Mouse (Mus musculus) cerebellum, adult 2 months (tissue): ENCODE measurements around the gene Dydc2. TPM values are rescaled to one million over a fixed set of nuclear protein-coding genes. Genes with fewer than 3 reads are reported as not detected.

Experiments
- DNase-seq, 2 experiments: peaks; one replicate each; pipeline ENCODE4 v3.0.0; 2021
- H3K27ac ChIP-seq: fragments of 200-500 bp; 2 replicates; pipeline ENCODE4 v1.5.1; 2012; ENCODE audit warnings: low read length, control low read depth, inconsistent platforms; ENCODE audit not compliant: insufficient read depth
- H3K27me3 ChIP-seq: fragments of 200-500 bp; 2 replicates; pipeline ENCODE4 v1.6.1; 2012; ENCODE audit warnings: inconsistent platforms, mild to moderate bottlenecking, low read length, moderate library complexity; ENCODE audit not compliant: control insufficient read depth, insufficient read depth
- H3K4me1 ChIP-seq: fragments of 200-500 bp; 2 replicates; pipeline ENCODE4 v1.6.1; 2011; ENCODE audit warnings: low read length; ENCODE audit not compliant: control insufficient read depth, insufficient read depth
- H3K4me3 ChIP-seq: fragments of 200-500 bp; replicated peaks from 2 replicates; pipeline ENCODE3; 2011; ENCODE audit warnings: mild to moderate bottlenecking, low read depth, low read length, control low read depth; ENCODE audit not compliant: insufficient read depth
- CTCF ChIP-seq: fragments of 200-500 bp; IDR thresholded peaks from 2 replicates; pipeline ENCODE4 v1.5.1; 2011; ENCODE audit warnings: low read depth, mild to moderate bottlenecking, control low read depth, low read length, moderate library complexity, borderline replicate concordance; ENCODE audit not compliant: insufficient read depth
- POLR2A ChIP-seq: fragments of 200-500 bp; IDR thresholded peaks from 2 replicates; pipeline ENCODE4 v1.6.1; 2011; ENCODE audit warnings: low read length, control low read depth, borderline replicate concordance; ENCODE audit not compliant: insufficient read depth
- WGBS: fragments of 180-500 bp; shearing (Covaris S2); methylation state at CpG from one replicate; pipeline ENCODE4 v1.1.7; 2018; 5-methylcytosine and 5-hydroxymethylcytosine counted together
- polyA plus RNA-seq: library from polyadenylated mRNA; depleted of rRNA; stranded (reverse); fragments of >200 nt; gene quantifications from 2 replicates; pipeline ENCODE4 v1.2.3, GENCODE M21; 2012

Gene Dydc2
- polyA plus RNA-seq, 1 experiment, result 2.0 TPM

- no peaks in the 10 kb centered on the region for H3K27me3 ChIP-seq
- WGBS, result 55% methylated on average over 13 of the region's 13 CpGs
- no peak overlapping the region for H3K27ac ChIP-seq
- H3K4me3 ChIP-seq, result no peak overlapping the region
- peak; percentile 52 to 64 for DNase-seq
- no peak for TF ChIP-seq POLR2A
- TF ChIP-seq CTCF, result peak; percentile 59; the same call in 1 of the 2 replicates
- H3K4me1 ChIP-seq, result no peaks in the 10 kb centered on the region
Observed at GRCm38 (mm10) chr14:41033135-41034110, 35.6 kb downstream of the Dydc2 start.

GRCm38 (mm10) chr14:41030989-41031513 lies 38.0 kb downstream of the Dydc2 start:
- no peaks in the 10 kb centered on the region for H3K27me3 ChIP-seq
- no peak overlapping the region for H3K27ac ChIP-seq
- whole genome bisulfite sequencing, result 78% methylated on average over 6 of the region's 6 CpGs
- H3K4me3 ChIP-seq, result no peak overlapping the region
- TF ChIP-seq CTCF (no peak), POLR2A (no peak)
- no peak for DNase-seq
- no peaks in the 10 kb centered on the region for H3K4me1 ChIP-seq

GRCm38 (mm10) chr14:41029303-41029702 lies 39.7 kb downstream of the Dydc2 start:
- no peak overlapping the region for H3K4me3 ChIP-seq
- no peak for TF ChIP-seq CTCF
- H3K27me3 ChIP-seq, result no peaks in the 10 kb centered on the region
- H3K4me1 ChIP-seq, result no peaks in the 10 kb centered on the region
- no peak for DNase-seq
- no peak overlapping the region for H3K27ac ChIP-seq
- WGBS, result 77% methylated on average over 4 of the region's 4 CpGs

- TF ChIP-seq POLR2A (no peak), CTCF (no peak)
- Histone ChIP-seq H3K4me3 (no peak overlapping the region), H3K27me3 (no peaks in the 10 kb centered on the region), H3K4me1 (no peaks in the 10 kb centered on the region), H3K27ac (no peak overlapping the region)
- 81% methylated on average over 7 of the region's 7 CpGs for WGBS
- DNase-seq, result no peak
Observed at GRCm38 (mm10) chr14:41025594-41026284, 43.3 kb downstream of the Dydc2 start.

- Histone ChIP-seq H3K27me3 (no peaks in the 10 kb centered on the region), H3K4me1 (no peaks in the 10 kb centered on the region), H3K27ac (no peak overlapping the region), H3K4me3 (no peak overlapping the region)
- no peak for DNase-seq
- 89% methylated on average over 2 of the region's 2 CpGs for WGBS
- no peak for TF ChIP-seq CTCF
- no peak for TF ChIP-seq POLR2A
Observed at GRCm38 (mm10) chr14:41025087-41025486, 43.9 kb downstream of the Dydc2 start.

- DNase-seq, result no peak
- H3K27me3 ChIP-seq, result no peaks in the 10 kb centered on the region
- H3K27ac ChIP-seq, result no peak overlapping the region
- H3K4me3 ChIP-seq, result no peak overlapping the region
- 89% methylated on average over 3 of the region's 3 CpGs for whole genome bisulfite sequencing
- no peaks in the 10 kb centered on the region for H3K4me1 ChIP-seq
- TF ChIP-seq CTCF, result no peak
Observed at GRCm38 (mm10) chr14:41021246-41021645, 47.8 kb downstream of the Dydc2 start.

- Histone ChIP-seq H3K27ac (no peak overlapping the region), H3K27me3 (no peaks in the 10 kb centered on the region), H3K4me1 (peaks cover 2% of the 10 kb centered on the region; the same call in 1 of the 2 replicates), H3K4me3 (no peak overlapping the region)
- WGBS, result 88% methylated on average over 5 of the region's 5 CpGs
- DNase-seq, result no peak
- no peak for TF ChIP-seq CTCF
- TF ChIP-seq POLR2A, result no peak
Observed at GRCm38 (mm10) chr14:41017460-41017859, 51.5 kb downstream of the Dydc2 start.

- WGBS, result 67% methylated on average over 5 of the region's 5 CpGs
- no peak for DNase-seq
- TF ChIP-seq POLR2A, result no peak
- no peak for TF ChIP-seq CTCF
- no peak overlapping the region for H3K27ac ChIP-seq
- H3K4me1 ChIP-seq, result peaks cover 2% of the 10 kb centered on the region; the same call in 1 of the 2 replicates
- no peak overlapping the region for H3K4me3 ChIP-seq
- no peaks in the 10 kb centered on the region for H3K27me3 ChIP-seq
Observed at GRCm38 (mm10) chr14:41014701-41015240, 54.2 kb downstream of the Dydc2 start.
